Comparison of ENCODE assay signal across 9 mouse cellular contexts in genomic region chr2:8639282-8639681, GRCm38 (mm10).
DNase-seq lines count a peak whose midpoint lies in the region; ATAC-seq and TF ChIP-seq lines count a peak whose summit lies in the region.
"Had no signal": no experiment of that assay in that cellular context is flagged by ENCODE, and none has a peak within 500 bp of the region (broad histone marks: within the 10 kb centered on the region; RNA-seq: fewer than 3 reads in every experiment).

No protein-coding gene starts in this region.

- no peak overlapping the region for H3K4me2 ChIP-seq in intestine, postnatal 0 days (replicated peaks; ENCODE audit: low read depth)
- H3K4me2 ChIP-seq in intestine, embryonic 15.5 days (replicated peaks) = no peak overlapping the region

- H3K4me3 ChIP-seq in intestine, postnatal 0 days (ENCODE audit: low read depth, low read length) = no peak overlapping the region
- no peak overlapping the region for H3K4me3 ChIP-seq in intestine, embryonic 15.5 days (replicated peaks)

- 57% methylated on average over 3 of the region's 3 CpGs for WGBS in intestine, postnatal 0 days
- 58% methylated on average over 3 of the region's 3 CpGs for WGBS in intestine, embryonic 15.5 days

- H3K27ac ChIP-seq in intestine, postnatal 0 days (ENCODE audit: low read depth, low read length) = no peak overlapping the region
- H3K27ac ChIP-seq in intestine, embryonic 15.5 days = no peak overlapping the region

- TF ChIP-seq CTCF in intestine, postnatal 0 days (IDR thresholded peaks at IDR 0.05; ENCODE audit: low read depth) = peak; percentile 72

- peak; percentile 16 for DNase-seq in thymus, postnatal 0 days (ENCODE audit: low spot score)
- DNase-seq in thymus, postnatal 25 days = no peak
- peak; percentile 62 for DNase-seq in embryo, embryonic 11 days
- peak; percentile 1 for DNase-seq in splenic B cell, adult 2 months (ENCODE audit: low read depth, low spot score)
- DNase-seq in layer of hippocampus, adult 8-10 months (ENCODE audit: low spot score in 2 of 2) = no peak
- DNase-seq in urinary bladder, adult 18-20 months (ENCODE audit: low spot score in 2 of 2) = no peak
- DNase-seq: thymus, adult 18-20 months had no signal

- H3K4me1 ChIP-seq in intestine, postnatal 0 days (replicated peaks; ENCODE audit: control insufficient read depth, insufficient read depth, low read length) = no peaks in the 10 kb centered on the region
- no peaks in the 10 kb centered on the region for H3K4me1 ChIP-seq in intestine, embryonic 15.5 days (replicated peaks)

- no peak overlapping the region for H3K9ac ChIP-seq in intestine, postnatal 0 days (ENCODE audit: low read depth, low read length)
- no peak overlapping the region for H3K9ac ChIP-seq in intestine, embryonic 15.5 days

- no peak for ATAC-seq in intestine, postnatal 0 days
- ATAC-seq in intestine, embryonic 15.5 days = no peak

- H3K9me3 ChIP-seq in intestine, postnatal 0 days (ENCODE audit: control insufficient read depth) = no peaks in the 10 kb centered on the region
- H3K9me3 ChIP-seq in intestine, embryonic 15.5 days = no peaks in the 10 kb centered on the region

- H3K36me3 ChIP-seq in intestine, postnatal 0 days (ENCODE audit: control insufficient read depth, insufficient read depth) = no peaks in the 10 kb centered on the region
- H3K36me3 ChIP-seq in intestine, embryonic 15.5 days = no peaks in the 10 kb centered on the region
- no peaks in the 10 kb centered on the region for H3K36me3 ChIP-seq in splenic B cell, adult 2 months (ENCODE audit: control insufficient read depth, insufficient read depth, low read length, poor library complexity, severe bottlenecking)

- H3K27me3 ChIP-seq in intestine, postnatal 0 days (replicated peaks; ENCODE audit: control insufficient read depth, insufficient read depth, low read length) = no peaks in the 10 kb centered on the region
- no peaks in the 10 kb centered on the region for H3K27me3 ChIP-seq in intestine, embryonic 15.5 days (replicated peaks)
- no peaks in the 10 kb centered on the region for H3K27me3 ChIP-seq in splenic B cell, adult 2 months (ENCODE audit: control insufficient read depth, insufficient read depth, low read length, poor library complexity, severe bottlenecking)

Comparison
In these comparisons a context has a peak if more than half of its experiments do, and no peak if none do; other contexts are left out.
1. DNase-seq: peak in thymus, postnatal 0 days (single experiment), embryo, embryonic 11 days (single experiment) and splenic B cell, adult 2 months (single experiment); none in thymus, postnatal 25 days (single experiment), layer of hippocampus, adult 8-10 months (0 of 2) and urinary bladder, adult 18-20 months (0 of 2).